Mouse (Mus musculus): ENCODE data around the gene Spock3.
A peak's percentile ranks its signal among the peaks of the same experiment; 100 is the strongest.

DNA sequence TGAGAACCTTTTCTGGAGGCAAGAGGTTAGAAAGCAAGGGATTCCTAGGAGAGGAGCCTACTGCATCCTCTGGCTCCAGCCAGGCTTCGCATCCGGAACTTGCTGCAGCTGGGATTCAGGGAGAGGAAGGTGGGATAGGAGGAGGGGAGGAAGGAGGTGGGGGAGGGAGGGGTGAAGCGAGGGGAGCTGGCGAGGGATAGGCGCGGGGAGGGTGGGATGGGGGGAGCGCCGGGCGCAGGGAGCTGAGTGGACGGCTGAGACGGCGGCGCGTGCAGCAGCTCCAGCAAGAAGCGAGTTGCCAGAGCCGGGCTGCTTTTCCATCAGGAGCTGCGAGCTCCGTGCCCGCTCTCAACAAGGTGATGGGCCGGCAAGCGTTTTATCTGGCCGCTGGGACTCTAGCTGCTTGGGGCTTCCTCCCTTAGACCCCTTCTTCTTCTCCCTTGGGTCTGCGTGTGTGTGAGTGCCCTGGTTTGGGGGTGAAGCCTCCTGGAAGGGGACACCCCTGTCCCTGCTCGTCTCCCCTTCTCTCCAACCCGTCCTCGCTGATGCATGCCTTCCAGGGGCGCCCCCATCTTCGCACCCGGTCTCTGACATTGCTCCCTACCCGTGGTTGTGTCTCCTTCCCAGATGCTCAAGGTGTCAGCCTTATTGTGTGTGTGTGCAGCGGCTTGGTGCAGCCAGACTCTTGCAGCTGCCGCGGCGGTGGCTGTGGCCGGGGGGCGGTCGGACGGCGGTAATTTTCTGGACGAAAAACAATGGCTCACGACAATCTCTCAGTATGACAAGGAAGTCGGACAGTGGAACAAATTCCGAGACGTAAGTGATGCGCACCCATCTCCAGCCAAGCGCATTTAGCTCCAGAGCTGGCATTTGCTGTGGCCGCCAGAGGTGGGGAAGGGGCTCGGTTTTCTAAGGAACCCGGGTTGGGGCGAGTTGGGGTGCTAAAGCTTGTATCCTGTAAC, 645 bp downstream of the Spock3 start:
- TF ChIP-seq CTCF (IDR thresholded peaks at IDR 0.05; ENCODE audit: insufficient read depth, low read depth, low read length) (no peak), POLR2A (IDR thresholded peaks at IDR 0.05; ENCODE audit: insufficient read depth, low read depth, low read length) (peak; percentile 57)
